Mouse (Mus musculus) c-Kit-positive CD71-positive TER-119-negative erythroid progenitor cells, embryonic 14.5 days (primary cell): ENCODE data around the gene Sstr5.

Experiments used
- DNase-seq: peaks from one replicate; pipeline ENCODE4 v3.0.0-alpha.2; 2013; ENCODE audit warnings: low read depth

Gene Sstr5

DNA sequence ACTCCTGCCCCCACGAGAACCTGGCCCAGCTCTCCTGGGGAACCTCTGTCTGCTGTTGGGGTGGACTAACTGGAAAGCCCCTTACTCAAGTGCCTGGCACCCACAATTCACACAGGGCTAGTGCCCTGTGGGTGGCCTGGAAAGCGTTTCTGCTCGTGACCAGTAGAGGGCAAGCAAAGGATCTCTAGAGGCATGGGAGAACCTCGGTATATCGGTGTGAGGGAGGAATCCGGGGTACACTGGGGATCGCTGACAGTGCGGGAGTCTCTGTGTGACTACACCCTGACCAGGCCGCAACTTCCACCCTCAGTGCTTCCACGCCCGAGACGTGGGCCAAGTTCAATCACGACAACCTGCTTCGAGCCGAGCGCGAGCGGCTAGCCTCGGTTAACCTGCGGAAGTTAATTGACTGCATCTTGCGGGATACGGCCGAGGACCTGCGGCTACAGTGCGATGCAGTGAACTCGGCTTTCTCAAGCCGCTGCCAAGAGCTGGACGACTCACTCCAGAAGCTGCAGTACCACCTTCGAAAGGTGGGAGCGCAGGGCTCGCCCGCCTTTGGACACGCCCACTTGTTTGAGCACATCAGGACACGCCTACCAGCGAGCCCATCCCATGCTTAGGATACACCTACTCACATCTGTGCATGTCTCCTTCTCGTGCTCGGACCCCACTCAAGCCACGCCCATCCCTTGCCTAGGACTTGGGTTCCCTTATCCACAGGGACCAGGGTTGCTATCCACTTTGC, 22.6 kb downstream of the Sstr5 start:
- peak; percentile 69 for DNase-seq

DNA sequence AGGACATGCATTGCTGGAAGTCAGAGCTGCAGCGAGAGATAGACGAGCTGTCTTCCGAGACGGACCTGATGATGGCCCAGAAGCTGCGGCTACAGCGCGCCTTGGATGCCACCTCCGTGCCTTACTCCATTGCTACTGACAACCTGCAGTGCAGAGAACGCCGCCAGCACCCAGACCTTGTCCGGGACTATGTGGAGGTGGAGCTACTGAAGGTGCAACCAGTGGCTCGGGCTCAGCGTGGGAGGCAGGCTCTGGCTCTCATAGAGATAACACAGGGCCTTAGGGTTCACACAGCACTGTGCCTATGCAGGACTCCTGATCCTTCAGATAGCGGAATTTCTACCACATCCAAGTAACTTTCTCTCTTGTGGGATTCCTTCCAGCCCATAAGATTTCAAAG, 25.0 kb downstream of the Sstr5 start:
- DNase-seq: no peak

DNA sequence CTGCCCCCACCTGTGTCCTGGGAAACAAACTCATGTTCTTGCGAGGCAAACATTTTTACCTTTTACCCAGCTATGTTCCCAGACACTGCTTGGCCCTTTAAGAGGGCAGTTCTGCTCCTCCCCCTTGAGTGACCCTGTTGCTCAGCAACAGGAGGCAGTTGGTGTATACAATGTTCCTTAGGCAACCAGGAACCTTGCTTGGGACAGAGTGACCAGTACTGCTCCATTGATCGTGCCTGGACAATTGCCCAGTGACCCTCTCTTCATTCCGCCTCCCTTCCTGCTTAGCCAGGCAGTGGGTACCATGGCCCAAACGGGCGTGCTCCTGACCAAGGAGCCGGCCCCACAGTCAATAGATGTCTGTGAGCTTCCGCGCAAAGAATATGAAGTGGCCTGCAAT, 25.7 kb downstream of the Sstr5 start:
- no peak for DNase-seq

GRCm38 (mm10) chr17:25469798-25470197, 27.3 kb downstream of the Sstr5 start:
- DNase-seq: no peak

- DNase-seq: no peak
These were observed 28.8 kb downstream of the Sstr5 start for GRCm38 (mm10) chr17:25468301-25468700.

DNA sequence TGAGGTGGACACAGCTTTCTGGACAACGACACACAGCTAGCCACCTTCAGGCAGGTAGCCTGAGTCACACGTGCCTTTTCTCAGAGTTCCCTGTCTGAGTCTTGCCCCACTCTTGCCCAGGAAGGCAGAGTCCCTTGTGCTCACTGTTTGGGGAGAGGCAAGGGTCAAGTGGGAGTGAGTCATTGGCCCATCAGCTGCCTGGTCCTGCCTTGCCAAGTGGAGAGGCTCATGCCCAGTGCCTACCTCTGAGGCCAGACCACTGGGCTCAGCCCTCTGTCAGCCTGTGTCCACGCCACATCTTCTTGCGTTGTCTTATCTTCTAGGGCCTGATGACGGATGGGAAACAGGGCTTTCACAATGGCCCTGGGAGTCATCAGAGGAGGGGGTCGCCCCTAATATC, 29.3 kb downstream of the Sstr5 start:
- no peak for DNase-seq

DNA sequence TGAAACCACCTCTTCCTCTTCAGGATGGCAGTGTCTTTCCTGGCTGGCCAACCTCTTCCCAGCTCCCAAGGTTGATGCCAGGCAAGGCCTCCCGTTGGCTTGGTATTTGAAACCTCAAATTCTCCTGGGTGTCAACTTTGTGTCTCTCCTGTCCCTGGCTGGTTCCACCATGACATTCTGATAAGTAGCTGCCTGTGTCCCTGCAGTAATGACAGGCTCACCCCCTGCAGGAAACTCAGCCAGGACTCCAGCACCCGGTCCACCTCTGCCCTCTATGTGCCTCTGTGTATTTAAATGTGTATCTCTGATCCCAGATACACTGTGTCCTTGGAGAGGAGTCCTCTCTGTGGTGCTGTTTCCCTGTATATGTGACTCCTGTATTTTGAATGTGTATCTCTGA, 30.8 kb downstream of the Sstr5 start:
- no peak for DNase-seq

DNA sequence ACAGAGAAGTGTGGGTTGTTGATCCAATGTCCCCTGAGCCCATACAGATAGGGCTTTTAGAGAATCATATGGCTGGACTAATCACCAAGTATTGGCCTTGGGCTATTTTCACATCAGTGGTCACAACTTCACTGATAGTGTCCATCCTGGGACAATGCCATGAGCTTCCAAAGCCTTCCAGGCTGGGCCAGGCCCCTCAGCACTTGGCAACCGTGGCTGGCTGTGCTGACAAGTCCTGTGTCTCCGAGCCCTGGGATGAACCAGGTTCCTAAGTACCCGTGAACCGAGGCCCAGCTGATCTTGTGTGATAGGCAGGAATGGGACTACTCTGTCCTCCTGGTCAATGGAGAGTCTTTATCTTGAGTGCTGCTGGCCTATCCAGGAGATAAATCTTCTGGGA, 33.0 kb downstream of the Sstr5 start:
- no peak for DNase-seq

DNA sequence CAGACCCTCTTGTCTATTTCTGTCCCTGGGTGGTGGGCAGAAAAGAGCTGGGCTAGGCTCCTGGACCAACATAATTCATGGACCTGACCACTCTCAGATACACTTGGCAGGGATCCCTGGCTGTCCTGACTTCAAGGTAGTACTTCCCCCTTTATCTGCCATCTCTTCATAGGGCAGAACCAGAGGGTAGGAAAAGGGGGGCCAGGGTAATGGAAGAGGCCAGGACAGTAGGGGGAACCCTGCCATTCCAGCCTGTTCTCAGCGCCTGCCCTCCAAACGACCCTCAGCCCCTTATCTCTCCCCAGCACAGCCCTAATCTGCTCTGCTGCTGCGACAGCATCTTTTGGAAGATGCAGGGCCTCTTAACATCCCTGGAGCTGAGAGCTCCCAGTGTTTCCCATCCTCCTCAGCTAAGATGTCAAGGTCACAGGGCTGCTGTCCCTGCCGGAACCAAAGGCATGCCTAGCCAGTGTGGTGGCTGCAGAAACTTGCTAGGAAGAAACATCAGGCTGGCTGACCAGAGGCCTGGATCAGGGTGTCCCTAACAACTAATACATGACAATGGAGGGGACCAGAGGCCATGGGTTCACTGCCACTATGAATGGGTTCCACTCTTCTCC, 33.7 kb downstream of the Sstr5 start:
- no peak for DNase-seq

GRCm38 (mm10) chr17:25462236-25462875, 34.7 kb downstream of the Sstr5 start:
- no peak for DNase-seq

DNA sequence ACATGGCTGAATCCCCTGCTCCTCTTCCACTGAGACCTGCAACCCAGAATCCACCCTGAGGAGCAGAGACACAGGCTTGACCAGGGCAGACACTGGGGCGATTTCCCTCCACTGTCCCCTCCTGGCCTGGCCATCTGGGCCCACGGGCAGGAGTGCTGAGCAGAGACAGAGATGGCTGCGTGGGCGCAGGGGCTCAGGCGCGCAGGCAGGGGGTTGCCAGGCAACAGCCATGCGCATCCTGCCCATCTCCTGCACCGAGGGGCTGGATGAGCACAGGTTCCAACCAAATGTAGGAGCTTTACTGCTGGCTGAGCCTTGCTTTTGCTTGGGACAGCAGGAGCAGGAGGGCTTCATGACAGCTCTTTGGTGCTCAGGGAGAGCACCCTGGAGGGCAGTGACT, 40.5 kb downstream of the Sstr5 start:
- DNase-seq: no peak

DNA sequence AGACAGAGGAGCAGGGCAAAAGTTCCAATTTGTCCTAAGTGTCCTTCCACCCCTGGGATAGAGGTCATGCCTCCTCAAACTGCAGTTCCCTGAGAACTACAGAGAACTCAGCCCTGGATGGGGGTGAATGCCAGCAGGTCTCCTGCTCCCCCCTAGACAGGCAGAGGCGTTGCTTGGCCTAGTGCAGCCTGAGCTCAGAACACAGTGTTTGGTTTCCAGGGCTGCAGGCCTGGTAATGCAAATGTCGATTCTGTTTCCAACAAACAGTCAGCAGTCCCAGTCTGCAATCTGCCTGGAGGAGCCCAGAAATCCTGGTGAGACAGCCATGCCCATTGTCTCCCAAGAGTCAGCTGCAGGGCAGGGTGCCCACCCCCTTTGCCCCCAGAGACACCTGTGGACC, 42.8 kb downstream of the Sstr5 start, which contains the start of gene Tekt4:
Gene Tekt4 (plus strand): TSS at position 344 of the 400 bp plus-strand sequence.
- DNase-seq: no peak

DNA sequence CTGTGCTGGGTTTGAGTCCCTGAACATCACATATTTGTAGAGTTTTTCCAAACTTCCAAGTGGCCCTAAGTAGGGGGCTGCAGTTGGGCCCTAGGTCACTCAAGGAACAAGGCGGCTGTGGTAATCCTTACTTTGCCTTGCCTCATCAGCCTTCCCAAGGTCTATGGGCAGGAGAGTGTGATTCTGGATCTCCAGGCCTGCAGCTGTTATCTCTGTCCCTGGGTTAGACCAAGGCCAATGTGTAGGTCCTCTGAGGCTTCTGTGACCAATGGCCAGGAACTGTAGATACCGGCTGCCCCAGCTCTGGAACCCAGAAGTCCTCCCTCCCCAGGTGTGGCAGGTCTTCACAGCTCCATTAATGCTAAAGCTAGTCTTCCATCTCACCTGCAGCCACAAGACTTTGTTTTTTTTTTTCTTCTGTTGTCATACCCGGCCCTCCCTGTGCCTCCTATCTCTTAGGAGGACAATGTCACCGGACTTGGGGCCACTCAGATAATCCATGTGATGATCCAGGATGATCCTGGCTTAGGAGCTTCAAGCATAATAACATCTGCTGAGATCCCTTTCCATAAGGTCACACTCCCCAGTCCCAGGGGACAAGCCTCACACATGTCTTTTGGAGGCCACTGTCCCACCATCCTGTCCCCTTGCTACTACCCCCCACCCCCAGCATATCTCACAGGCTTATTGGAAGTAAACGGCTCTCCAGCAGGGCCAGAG, 44.7 kb downstream of the Sstr5 start:
- no peak for DNase-seq

- DNase-seq: no peak
These were observed 46.8 kb downstream of the Sstr5 start for GRCm38 (mm10) chr17:25450329-25450728.

DNA sequence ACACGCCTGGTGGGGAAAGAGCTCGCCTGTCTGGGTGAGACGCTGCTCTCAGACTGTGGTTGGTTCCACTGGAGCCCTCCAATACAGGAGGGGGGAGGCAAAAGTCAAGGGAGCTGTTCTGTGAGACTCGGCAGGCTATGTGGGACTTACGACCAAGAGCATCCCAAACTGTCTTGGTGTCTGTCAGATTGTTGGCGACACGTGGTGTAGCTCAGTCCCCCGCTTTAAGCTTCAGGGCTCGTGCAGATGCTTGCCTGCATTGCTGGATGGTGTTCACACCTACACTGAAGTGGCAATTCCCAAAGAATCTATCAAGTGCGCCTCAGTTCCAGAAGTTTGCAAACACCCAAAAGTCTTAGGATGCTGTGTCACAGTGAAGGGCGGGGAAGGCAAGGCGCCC, 49.2 kb downstream of the Sstr5 start:
- no peak for DNase-seq

DNA sequence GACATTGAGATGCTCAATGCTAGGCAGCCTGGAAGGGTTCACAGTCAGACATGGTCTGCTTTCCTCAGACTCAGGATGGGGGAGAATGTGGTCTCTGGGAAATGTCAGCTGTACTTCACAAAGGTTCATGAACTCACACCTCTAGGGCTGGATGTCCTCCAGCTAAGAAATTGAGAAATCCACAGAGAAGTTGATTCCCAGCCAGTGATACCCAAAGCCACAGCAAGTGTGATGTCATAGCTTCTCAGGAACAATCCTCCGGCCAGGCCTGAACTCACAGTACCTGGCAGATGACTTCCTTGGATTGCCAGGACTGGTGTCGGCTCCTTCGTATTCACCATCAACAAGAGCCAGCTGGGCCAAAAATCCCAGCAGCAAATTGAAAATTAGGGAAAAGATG, 51.2 kb downstream of the Sstr5 start:
- DNase-seq: no peak

- no peak for DNase-seq
These were observed 52.0 kb downstream of the Sstr5 start for GRCm38 (mm10) chr17:25445074-25445473.

- no peak for DNase-seq
These were observed 54.2 kb downstream of the Sstr5 start for GRCm38 (mm10) chr17:25442889-25443288.

- DNase-seq: no peak
These were observed 55.7 kb downstream of the Sstr5 start for GRCm38 (mm10) chr17:25441417-25441816.
